Mouse (Mus musculus) embryonic facial prominence, embryonic 10.5 days (tissue): ENCODE data around the gene Trp53i11. TPM values are rescaled to one million over a fixed set of nuclear protein-coding genes. Genes with fewer than 3 reads are reported as not detected.

Experiments used
- DNase-seq: peaks from one replicate; pipeline ENCODE4 v3.0.0-alpha.2; 2017; ENCODE audit warnings: low spot score
- H3K27ac ChIP-seq: fragments of 300-500 bp; sonication (generic); replicated peaks from 2 replicates; pipeline ENCODE4 v1.5.1; 2016; ENCODE audit warnings: mild to moderate bottlenecking
- H3K27me3 ChIP-seq: fragments of 300-500 bp; sonication (generic); replicated peaks from 2 replicates; pipeline ENCODE4 v1.6.1; 2016; ENCODE audit warnings: low read depth, mild to moderate bottlenecking; ENCODE audit not compliant: poor library complexity, severe bottlenecking
- H3K36me3 ChIP-seq: fragments of 300-500 bp; sonication (generic); replicated peaks from 2 replicates; pipeline ENCODE4 v1.6.1; 2016; ENCODE audit warnings: mild to moderate bottlenecking, moderate library complexity
- H3K4me1 ChIP-seq: fragments of 300-500 bp; sonication (generic); 2 replicates; pipeline ENCODE4 v1.6.1; 2016
- H3K4me3 ChIP-seq: fragments of 300-500 bp; sonication (generic); 2 replicates; pipeline ENCODE4 v1.5.1; 2016; ENCODE audit warnings: mild to moderate bottlenecking, moderate library complexity
- H3K9me3 ChIP-seq: fragments of 300-500 bp; sonication (generic); 2 replicates; pipeline ENCODE4 v1.6.1; 2016; ENCODE audit warnings: mild to moderate bottlenecking
- WGBS: fragments of 180-500 bp; shearing (Covaris S2); methylation state at CpG from one replicate; pipeline ENCODE4 v1.1.7; 2016; 5-methylcytosine and 5-hydroxymethylcytosine counted together
- polyA plus RNA-seq: library from polyadenylated mRNA; unstranded; fragments of >200 nt; fragmentation: Nextera tagmentation; extraction: Ambion mirVana; gene quantifications from 2 replicates; pipeline ENCODE4 v1.2.1, GENCODE M21; 2016

The Trp53i11 gene
- 72.5 and 95.2 TPM in 2 replicates for polyA plus RNA-seq

DNA sequence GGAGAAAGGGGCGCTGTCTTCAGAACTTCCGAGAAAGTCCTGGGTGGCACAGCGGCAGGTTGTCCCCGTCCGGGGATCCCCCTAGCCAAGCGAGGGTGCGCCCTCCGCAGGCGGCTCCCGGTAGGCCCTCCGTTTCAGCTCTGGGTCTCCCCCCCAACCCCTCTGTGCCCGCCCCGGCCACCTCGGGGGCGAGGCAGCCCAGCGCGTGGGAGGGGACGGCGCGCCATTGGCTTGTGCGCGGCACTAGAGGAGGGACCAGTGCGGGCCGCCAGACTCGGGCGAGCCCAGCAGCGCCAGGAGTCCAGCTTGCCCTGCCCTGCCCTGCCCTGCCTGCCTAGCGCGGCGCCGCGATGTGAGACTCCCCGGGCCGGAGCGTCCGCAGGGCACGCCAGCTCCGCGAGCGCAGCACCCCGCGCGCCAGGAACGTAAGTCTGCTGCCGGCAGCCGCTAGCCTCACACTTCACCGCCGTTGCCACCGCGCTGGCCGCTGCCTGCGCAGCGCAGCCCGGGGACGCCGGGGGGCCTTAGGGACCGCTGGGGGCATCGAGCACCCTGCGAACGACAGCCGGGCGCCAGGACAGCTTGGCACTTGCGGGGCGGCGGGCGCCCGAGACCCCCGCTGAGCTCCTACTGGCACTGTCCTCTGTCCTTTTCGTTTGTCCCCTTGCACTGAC lies at the start of gene Trp53i11:
Gene Trp53i11, plus strand, starts transcription at position 226 of the 674 bp plus-strand sequence.
- H3K4me3 ChIP-seq, result peak within 1 kb of the TSS; percentile 90
- WGBS, result under 1% methylated on average over 69 of the region's 69 CpGs
- H3K27ac ChIP-seq, result peak within 1 kb of the TSS; percentile 91
- no peaks in the 10 kb centered on the region for H3K9me3 ChIP-seq
- 0 out of 2 replicates have a peak, but pooled peaks cover 3% of the 10 kb centered on the region for H3K36me3 ChIP-seq
- H3K27me3 ChIP-seq, result peaks cover 96% of the 10 kb centered on the region
- DNase-seq, result peak; percentile 91
- peaks cover 67% of the 10 kb centered on the region for H3K4me1 ChIP-seq

DNA sequence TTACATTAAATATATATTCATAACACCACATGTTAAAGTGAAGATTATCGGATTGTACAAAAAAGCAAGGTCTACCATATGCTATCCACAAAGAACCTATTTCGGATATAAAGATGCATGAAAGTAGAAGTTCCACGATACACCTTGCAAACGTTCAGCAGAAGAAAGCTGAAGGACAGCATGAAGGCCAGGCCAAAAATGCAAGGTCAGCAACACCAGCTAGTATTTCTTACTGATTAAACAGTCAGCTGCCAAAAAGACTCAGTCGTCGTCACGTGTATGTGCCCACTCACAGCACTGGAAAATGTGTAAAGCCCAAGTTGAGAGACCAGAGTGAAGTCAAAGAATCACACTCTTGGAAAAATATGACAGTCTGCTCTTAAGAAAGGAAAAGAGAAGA lies 47.9 kb upstream of the Trp53i11 start:
- Histone ChIP-seq H3K9me3 (no peaks in the 10 kb centered on the region), H3K27ac (no peak overlapping the region), H3K4me1 (peaks cover 6% of the 10 kb centered on the region), H3K27me3 (no peaks in the 10 kb centered on the region), H3K36me3 (no peaks in the 10 kb centered on the region), H3K4me3 (no peak overlapping the region)
- 89% methylated on average over 7 of the region's 7 CpGs for WGBS
- DNase-seq, result no peak

DNA sequence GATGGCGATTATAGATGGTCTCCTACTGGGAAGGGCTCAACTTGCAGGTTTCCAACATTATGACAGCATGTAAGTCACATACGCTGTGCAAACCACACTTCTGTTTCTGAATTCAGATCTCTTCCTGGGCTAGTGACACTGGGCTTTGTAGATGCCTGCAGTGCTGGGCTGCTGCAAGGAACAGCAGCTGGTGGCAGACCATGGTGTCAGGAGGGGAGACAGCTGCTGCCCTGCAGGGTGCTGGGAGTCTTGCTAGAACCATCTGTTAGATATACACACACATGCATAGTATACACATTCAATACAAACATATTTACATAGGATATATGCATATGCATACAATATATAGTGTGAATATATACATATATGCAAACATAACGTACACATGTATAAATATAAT lies 46.0 kb upstream of the Trp53i11 start:
- Histone ChIP-seq H3K9me3 (no peaks in the 10 kb centered on the region), H3K27me3 (no peaks in the 10 kb centered on the region), H3K4me3 (no peak overlapping the region), H3K36me3 (no peaks in the 10 kb centered on the region), H3K4me1 (peaks cover 6% of the 10 kb centered on the region; the same call in 1 of the 2 replicates), H3K27ac (no peak overlapping the region)
- 84% methylated on average over 3 of the region's 3 CpGs for WGBS
- no peak for DNase-seq

- no peak for DNase-seq
- H3K4me1 ChIP-seq, result peaks cover 6% of the 10 kb centered on the region; the same call in 1 of the 2 replicates
- H3K27me3 ChIP-seq, result no peaks in the 10 kb centered on the region
- H3K27ac ChIP-seq, result no peak overlapping the region
- no peaks in the 10 kb centered on the region for H3K9me3 ChIP-seq
- 67% methylated on average over 7 of the region's 7 CpGs for WGBS
- no peaks in the 10 kb centered on the region for H3K36me3 ChIP-seq
- H3K4me3 ChIP-seq, result no peak overlapping the region
Measured at GRCm38 (mm10) chr2:93142616-93143015, 44.7 kb upstream of the Trp53i11 start.

DNA sequence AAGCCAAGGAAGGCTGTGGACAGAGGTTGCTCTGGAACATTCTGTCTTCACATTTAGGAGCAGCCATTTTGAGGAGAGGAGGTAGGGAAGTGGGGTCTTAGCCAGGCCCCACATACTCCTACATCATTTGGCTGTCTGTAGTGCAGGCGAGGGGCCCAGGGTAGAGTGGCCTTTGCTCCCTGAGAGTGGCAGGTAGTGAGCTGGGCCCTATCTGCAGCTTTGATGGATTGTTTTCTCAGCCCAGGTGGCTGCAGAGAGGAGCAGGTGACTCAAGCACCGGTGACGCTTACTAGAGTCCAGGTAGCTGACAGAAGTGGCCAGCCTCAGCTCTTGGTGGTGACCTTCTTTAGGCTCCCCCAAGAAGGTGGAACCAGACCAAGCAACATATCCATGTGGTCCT lies 43.2 kb upstream of the Trp53i11 start:
- DNase-seq, result no peak
- no peaks in the 10 kb centered on the region for H3K9me3 ChIP-seq
- no peak overlapping the region for H3K27ac ChIP-seq
- no peaks in the 10 kb centered on the region for H3K27me3 ChIP-seq
- H3K4me1 ChIP-seq, result peaks cover 6% of the 10 kb centered on the region; the same call in 1 of the 2 replicates
- no peak overlapping the region for H3K4me3 ChIP-seq
- 92% methylated on average over 3 of the region's 3 CpGs for whole genome bisulfite sequencing
- no peaks in the 10 kb centered on the region for H3K36me3 ChIP-seq

- 55% methylated on average over 2 of the region's 2 CpGs for WGBS
- Histone ChIP-seq H3K4me1 (peaks cover 13% of the 10 kb centered on the region; the same call in 1 of the 2 replicates), H3K27ac (no peak overlapping the region), H3K4me3 (no peak overlapping the region), H3K36me3 (no peaks in the 10 kb centered on the region), H3K27me3 (no peaks in the 10 kb centered on the region), H3K9me3 (no peaks in the 10 kb centered on the region)
- no peak for DNase-seq
Measured at GRCm38 (mm10) chr2:93150009-93150408, 37.3 kb upstream of the Trp53i11 start.

- Histone ChIP-seq H3K27ac (no peak overlapping the region), H3K27me3 (no peaks in the 10 kb centered on the region), H3K4me1 (peaks cover 12% of the 10 kb centered on the region; the same call in 1 of the 2 replicates), H3K9me3 (no peaks in the 10 kb centered on the region), H3K36me3 (no peaks in the 10 kb centered on the region), H3K4me3 (no peak overlapping the region)
- no peak for DNase-seq
- 75% methylated on average over 9 of the region's 9 CpGs for WGBS
Measured at GRCm38 (mm10) chr2:93150673-93151450, 36.5 kb upstream of the Trp53i11 start.

DNA sequence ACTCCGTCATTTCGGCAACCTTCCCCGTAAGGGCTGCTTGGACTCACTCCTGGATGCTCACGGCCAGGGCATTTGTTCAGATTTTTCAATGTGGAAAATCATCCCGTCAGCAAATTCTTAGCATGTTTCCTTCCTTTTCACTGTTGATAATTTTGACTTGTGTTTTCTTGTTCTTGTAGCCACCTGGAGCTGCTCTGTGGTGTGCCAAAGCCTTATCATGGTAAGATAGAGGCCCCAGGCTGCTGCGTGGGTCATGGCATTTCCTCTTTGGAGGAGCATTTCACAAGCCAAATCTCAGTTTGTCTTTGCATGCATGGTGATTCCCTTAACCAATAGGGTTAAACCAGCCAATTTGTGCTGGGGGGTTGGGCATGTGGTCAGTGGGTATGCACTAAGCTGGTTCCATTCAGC lies 35.2 kb upstream of the Trp53i11 start:
- Histone ChIP-seq H3K27ac (no peak overlapping the region), H3K4me1 (peaks cover 7% of the 10 kb centered on the region; the same call in 1 of the 2 replicates)
- 79% methylated on average over 6 of the region's 6 CpGs for WGBS

GRCm38 (mm10) chr2:93152883-93153491 lies 34.4 kb upstream of the Trp53i11 start:
- Histone ChIP-seq H3K27ac (no peak overlapping the region), H3K27me3 (no peaks in the 10 kb centered on the region), H3K9me3 (no peaks in the 10 kb centered on the region), H3K4me1 (peaks cover 7% of the 10 kb centered on the region; the same call in 1 of the 2 replicates), H3K4me3 (no peak overlapping the region), H3K36me3 (no peaks in the 10 kb centered on the region)
- 83% methylated on average over 7 of the region's 7 CpGs for WGBS
- no peak for DNase-seq

More for the DNA sequence above, 35.2 kb upstream of the Trp53i11 start:
- H3K27me3 ChIP-seq, result no peaks in the 10 kb centered on the region
- no peaks in the 10 kb centered on the region for H3K9me3 ChIP-seq
- H3K36me3 ChIP-seq, result no peaks in the 10 kb centered on the region
- no peak for DNase-seq
- no peak overlapping the region for H3K4me3 ChIP-seq

- H3K36me3 ChIP-seq, result no peaks in the 10 kb centered on the region
- no peak overlapping the region for H3K27ac ChIP-seq
- H3K4me3 ChIP-seq, result no peak overlapping the region
- WGBS, result 83% methylated on average over 1 of the region's 1 CpGs
- peaks cover 7% of the 10 kb centered on the region; the same call in 1 of the 2 replicates for H3K4me1 ChIP-seq
- no peaks in the 10 kb centered on the region for H3K9me3 ChIP-seq
- no peak for DNase-seq
- no peaks in the 10 kb centered on the region for H3K27me3 ChIP-seq
Measured at GRCm38 (mm10) chr2:93153833-93154232, 33.5 kb upstream of the Trp53i11 start.

- Histone ChIP-seq H3K27ac (no peak overlapping the region), H3K4me1 (peaks cover 7% of the 10 kb centered on the region; the same call in 1 of the 2 replicates), H3K9me3 (no peaks in the 10 kb centered on the region), H3K27me3 (no peaks in the 10 kb centered on the region), H3K36me3 (no peaks in the 10 kb centered on the region), H3K4me3 (no peak overlapping the region)
- DNase-seq, result no peak
- WGBS, result 94% methylated on average over 1 of the region's 1 CpGs
Measured at GRCm38 (mm10) chr2:93154486-93155032, 32.8 kb upstream of the Trp53i11 start.

DNA sequence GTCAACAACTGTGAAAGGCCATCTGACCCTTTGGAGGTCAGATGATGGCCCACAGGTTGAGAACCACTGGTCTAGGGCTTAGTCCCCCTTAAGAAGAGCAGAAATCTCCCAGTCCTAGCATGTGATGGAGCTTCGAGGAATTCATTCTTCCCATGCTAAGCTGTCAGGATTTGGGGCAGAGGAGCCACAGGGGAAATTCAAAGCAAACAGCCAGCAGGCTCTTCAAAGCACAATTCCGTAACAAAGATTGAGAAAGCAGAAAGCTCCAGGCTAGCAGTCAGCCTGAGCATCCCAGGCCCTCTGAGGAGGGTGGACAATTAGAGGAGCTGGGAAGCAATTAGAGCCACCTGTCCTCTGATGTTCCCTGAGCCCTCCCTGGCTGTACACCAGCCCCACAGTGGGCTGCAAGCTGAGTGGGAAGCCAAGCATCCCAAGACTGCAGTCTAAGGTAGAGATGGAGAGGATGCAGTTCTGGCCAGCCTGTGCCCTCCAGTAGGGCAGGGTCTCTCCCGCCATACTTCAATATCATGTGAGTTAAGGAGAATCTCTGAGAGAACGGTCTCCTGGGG lies 26.8 kb upstream of the Trp53i11 start:
- H3K9me3 ChIP-seq, result no peaks in the 10 kb centered on the region
- H3K36me3 ChIP-seq, result no peaks in the 10 kb centered on the region
- DNase-seq, result no peak
- 70% methylated on average over 4 of the region's 4 CpGs for WGBS
- H3K27me3 ChIP-seq, result no peaks in the 10 kb centered on the region
- H3K4me1 ChIP-seq, result peaks cover 10% of the 10 kb centered on the region
- H3K4me3 ChIP-seq, result no peak overlapping the region
- H3K27ac ChIP-seq, result peak overlapping the region; percentile 27; the same call in 1 of the 2 replicates
